Mouse (Mus musculus) MEL (cell line): ENCODE measurements around the gene Gm20388.

Source experiments
- CHD1 ChIP-seq: IDR thresholded peaks from 2 replicates; pipeline ENCODE4 v1.6.1; 2012; ENCODE audit warnings: low read depth, mild to moderate bottlenecking, inconsistent platforms, low read length, improper control_type of control experiment
- EP300 ChIP-seq, 2 experiments: IDR thresholded peaks; 2 replicates each; pipeline ENCODE4 v1.6.1; 2011; ENCODE audit warnings: improper control_type of control experiment in 2 of 2, low read length in 2 of 2, low read depth in 1 of 2, mild to moderate bottlenecking in 1 of 2
- GATA1 ChIP-seq: IDR thresholded peaks from 2 replicates; pipeline ENCODE4 v1.6.1; 2011; ENCODE audit warnings: low read depth, low read length, improper control_type of control experiment
- MAX ChIP-seq: IDR thresholded peaks from 2 replicates; pipeline ENCODE4 v1.6.1; 2011; ENCODE audit warnings: low read length, improper control_type of control experiment
- NELFE ChIP-seq: IDR thresholded peaks from 2 replicates; pipeline ENCODE4 v1.6.1; 2011; ENCODE audit warnings: low read depth, low read length, improper control_type of control experiment
- POLR2A ChIP-seq, 2 experiments: IDR thresholded peaks; 2 replicates each; pipeline ENCODE4 v1.6.1; 2011 to 2012; ENCODE audit warnings: low read length in 2 of 2, mild to moderate bottlenecking in 2 of 2, control low read depth in 1 of 2, improper control_type of control experiment in 1 of 2, low read depth in 1 of 2, moderate library complexity in 1 of 2; ENCODE audit not compliant: control insufficient read depth in 1 of 2, insufficient read depth in 1 of 2, poor library complexity in 1 of 2
- POLR2AphosphoS2 ChIP-seq: IDR thresholded peaks from 2 replicates; pipeline ENCODE4 v1.6.1; 2011; ENCODE audit warnings: low read length, improper control_type of control experiment
- SMC3 ChIP-seq: IDR thresholded peaks from 2 replicates; pipeline ENCODE4 v1.6.1; 2011; ENCODE audit warnings: low read depth, low read length, improper control_type of control experiment
- USF1 ChIP-seq: IDR thresholded peaks from 2 replicates; pipeline ENCODE4 v1.6.1; 2014; ENCODE audit warnings: low read depth, mild to moderate bottlenecking, inconsistent platforms, low read length, improper control_type of control experiment, moderate library complexity
- ZC3H11A ChIP-seq: IDR thresholded peaks from 2 replicates; pipeline ENCODE4 v1.6.1; 2012; ENCODE audit warnings: low read depth, mild to moderate bottlenecking, inconsistent platforms, low read length, improper control_type of control experiment
- ZKSCAN1 ChIP-seq: IDR thresholded peaks from 2 replicates; pipeline ENCODE4 v1.6.1; 2012; ENCODE audit warnings: low read depth, mild to moderate bottlenecking, inconsistent platforms, low read length, improper control_type of control experiment, moderate library complexity

DNA sequence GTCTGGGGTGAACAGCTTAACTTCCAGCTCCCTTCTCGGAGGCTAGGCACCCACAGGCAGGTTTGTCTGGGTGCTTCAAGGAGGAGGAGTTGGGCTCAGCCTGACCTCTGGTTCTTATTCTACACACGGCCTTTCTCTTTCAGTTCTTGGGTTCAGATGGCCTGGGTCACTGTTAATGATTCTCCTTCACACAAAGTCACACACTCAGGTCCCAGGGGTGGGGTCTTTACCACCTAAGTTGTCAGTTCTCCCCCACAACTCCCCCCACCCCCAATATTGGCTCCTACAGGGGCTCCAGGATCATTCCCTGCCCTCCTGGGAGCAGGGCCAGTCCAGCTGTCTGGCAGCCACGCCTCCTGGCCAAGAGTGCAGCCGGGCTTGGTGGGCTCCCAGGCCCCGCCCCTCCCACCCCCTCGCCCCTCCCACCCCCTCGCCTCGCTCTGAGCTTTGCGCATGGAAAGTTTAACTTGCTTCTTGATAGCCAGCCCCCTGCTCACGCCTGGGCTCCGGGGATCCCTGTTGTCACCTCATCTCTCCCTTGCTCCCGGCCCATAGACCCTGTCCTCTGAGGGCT lies 605.6 kb downstream of the Gm20388 start:
- TF ChIP-seq MAX (no peak), SMC3 (no peak), POLR2A (IDR thresholded peaks at IDR 0.05; ENCODE audit: control insufficient read depth in 1 of 2, insufficient read depth in 1 of 2, low read depth in 1 of 2, low read length in 2 of 2, poor library complexity in 1 of 2) (no peak; a peak in 1 of 4 replicates), EP300 (IDR thresholded peaks at IDR 0.05; ENCODE audit: low read depth in 1 of 2, low read length in 2 of 2) (no peak), POLR2AphosphoS2 (no peak), GATA1 (no peak), USF1 (no peak), ZC3H11A (no peak), ZKSCAN1 (no peak), NELFE (no peak), CHD1 (no peak)
